Mouse (Mus musculus): Measurements from ENCODE around the gene Tbl2.
A peak's percentile ranks its signal among the peaks of the same experiment; 100 is the strongest.

The Tbl2 gene

DNA sequence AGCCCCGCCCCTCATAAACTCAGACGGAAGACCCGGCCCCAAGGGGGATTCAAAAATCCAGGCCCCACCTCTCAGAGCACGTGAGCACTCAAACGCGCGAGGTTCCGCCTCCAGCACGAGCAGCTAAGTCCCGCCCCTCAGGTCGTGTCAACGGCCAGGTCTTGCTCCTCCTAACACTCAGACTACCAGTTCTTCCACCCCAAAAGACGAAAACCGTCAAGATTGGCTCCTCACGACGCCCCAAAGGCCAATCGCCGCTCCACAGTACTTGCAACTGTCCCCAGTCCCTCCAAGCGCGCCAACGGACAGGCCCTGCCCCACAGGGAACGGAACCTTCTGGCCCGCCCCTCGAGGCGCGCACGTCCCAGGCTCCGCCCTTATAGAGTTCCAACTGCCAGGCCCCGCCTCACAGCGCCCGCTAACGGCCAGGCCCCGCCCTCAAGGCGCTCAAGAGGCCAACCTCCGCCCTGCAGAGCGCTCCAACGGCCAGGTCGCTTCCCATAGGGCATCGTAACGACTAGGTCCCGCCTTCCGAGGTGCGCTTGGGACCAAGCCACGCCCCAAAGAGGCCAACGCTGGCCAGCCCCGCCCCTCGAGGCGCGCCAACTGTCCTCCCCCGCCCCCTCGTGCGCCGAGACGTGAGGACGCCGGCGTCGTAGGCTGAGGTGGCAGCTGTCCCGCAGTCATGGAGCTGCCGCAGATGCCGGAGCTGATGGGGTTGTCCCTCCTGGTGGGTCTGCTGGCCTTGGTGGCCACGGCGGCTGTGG is at the start of gene Tbl2:
Gene Tbl2 (plus strand): TSS at position 605 of the 767 bp plus-strand sequence.
- DNase-seq: peak; percentile 99

GRCm38 (mm10) chr5:135100981-135101380 is 48.5 kb upstream of the Tbl2 start:
- no peak for DNase-seq

DNA sequence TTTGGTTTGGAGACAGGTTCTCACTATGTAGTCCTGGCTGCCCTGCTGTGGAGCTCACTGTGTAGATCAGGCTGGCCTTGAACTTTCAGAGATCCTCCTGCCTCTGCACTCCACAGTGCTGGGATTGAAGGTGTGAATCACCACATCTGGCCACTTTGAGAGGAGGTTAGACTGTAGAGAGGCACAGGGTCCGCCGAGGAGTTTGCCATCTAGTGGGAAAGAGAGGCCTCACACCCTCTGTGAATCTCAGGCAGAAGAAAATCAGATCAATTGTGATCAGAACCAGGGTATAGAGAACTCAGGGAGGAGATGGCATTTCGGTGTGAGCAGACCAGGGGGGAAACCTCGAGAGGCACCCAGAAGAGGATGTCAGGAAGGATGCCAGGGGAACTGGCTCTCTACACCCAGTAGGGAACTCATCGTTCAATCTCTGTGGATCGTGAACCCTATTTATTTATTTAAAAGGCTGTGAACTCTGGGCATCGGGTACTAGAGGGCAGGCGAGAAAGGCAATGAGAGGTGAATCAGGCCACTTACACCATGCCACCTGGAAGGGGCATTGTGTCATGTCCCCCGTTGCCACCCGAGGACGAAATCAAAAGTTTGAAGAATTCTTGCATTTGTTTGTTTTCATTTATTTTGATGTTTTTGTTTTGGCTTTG is 45.3 kb upstream of the Tbl2 start:
- DNase-seq: peak; percentile 13

- peak; percentile 89 for DNase-seq
These were observed 42.6 kb upstream of the Tbl2 start for GRCm38 (mm10) chr5:135106758-135107256.

- DNase-seq: peak; percentile 71
These were observed 41.6 kb upstream of the Tbl2 start for GRCm38 (mm10) chr5:135107521-135108501.

DNA sequence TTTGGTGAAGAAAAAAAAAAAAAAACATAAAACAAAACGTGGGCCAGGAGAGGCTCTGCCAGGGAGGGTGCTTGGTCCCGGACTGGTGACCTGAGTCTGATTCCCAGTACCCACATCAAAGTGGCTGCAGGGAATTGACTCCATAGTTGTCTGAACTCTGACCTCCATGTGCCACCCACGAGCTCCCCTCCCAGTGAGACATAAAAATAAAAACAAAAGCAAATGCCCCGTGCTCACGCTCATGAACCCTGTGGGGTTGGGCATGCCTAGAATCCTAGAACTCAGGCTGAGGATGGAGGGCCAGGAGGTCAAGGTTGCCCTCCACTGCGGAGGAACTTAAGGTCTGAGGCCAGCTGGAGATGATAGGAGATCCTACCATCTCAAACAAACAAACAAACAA is 40.4 kb upstream of the Tbl2 start:
- DNase-seq: no peak

GRCm38 (mm10) chr5:135109426-135109825 is 40.0 kb upstream of the Tbl2 start:
- no peak for DNase-seq

- no peak for DNase-seq
These were observed 39.5 kb upstream of the Tbl2 start for GRCm38 (mm10) chr5:135109976-135110375.

- no peak for DNase-seq
These were observed 35.7 kb upstream of the Tbl2 start for GRCm38 (mm10) chr5:135113782-135114181.

DNA sequence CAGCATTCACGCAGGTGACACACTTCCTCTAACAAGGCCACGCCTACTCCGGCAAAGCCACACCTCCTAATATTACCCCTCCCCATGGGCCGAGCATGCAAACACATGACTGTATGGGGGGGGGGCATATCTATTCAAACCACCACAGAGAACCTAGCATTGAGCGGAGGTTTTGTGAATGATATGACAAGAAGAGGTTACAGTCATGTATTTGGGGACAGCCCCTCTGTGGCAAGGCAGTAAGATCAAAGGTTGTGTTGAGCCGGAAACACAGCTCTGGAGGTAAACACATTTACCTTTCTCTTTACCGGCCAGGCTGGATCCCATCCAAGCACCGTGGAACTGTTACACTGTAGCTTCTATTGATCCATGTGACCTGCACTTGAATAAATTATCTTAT is 34.2 kb upstream of the Tbl2 start:
- DNase-seq: no peak

- DNase-seq: peak; percentile 77
These were observed 30.8 kb upstream of the Tbl2 start for GRCm38 (mm10) chr5:135118589-135119081.

DNA sequence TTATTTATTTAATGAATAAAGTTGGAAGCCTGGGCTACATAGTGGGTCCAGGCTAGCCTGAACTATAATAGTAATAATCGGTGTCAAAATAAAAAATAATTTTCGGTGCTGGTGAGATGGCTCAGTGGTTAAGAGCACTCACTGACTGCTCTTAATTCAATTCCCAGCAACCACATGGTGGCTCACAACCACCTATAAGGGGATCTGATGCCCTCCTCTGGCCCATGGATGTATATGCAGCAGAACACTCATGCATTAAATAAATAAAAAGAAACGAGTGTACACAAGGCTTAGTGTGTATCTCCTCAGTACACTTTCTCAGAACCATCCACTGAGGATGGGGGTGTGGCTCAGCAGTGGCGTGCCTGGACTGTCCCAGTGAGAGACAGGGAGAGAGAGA is 28.7 kb upstream of the Tbl2 start:
- no peak for DNase-seq

DNA sequence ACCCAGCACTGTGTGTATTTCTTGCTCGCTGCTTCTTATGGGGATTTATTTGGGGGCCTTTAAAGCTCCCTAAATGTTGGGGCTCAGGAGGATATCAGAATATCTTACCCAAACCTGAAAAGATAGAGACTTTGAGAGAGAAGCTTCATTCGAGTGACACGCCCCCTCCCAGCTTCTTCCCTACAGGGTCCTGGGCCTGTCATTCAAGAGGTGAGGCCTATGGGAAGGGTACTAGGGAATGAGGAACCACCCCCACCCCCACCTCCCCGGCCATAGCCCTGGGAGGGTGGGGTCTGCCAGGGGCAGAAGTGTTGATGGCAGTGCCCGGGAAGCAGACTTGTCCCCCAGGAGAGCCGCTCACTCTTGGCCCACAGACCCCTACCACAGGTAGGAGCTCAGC is 23.3 kb upstream of the Tbl2 start:
- DNase-seq: no peak

GRCm38 (mm10) chr5:135127669-135128068 is 21.8 kb upstream of the Tbl2 start:
- DNase-seq: no peak

GRCm38 (mm10) chr5:135129747-135130146 is 19.7 kb upstream of the Tbl2 start:
- DNase-seq: no peak

- DNase-seq: peak; percentile 76
These were observed 15.6 kb upstream of the Tbl2 start for GRCm38 (mm10) chr5:135133736-135134405.

DNA sequence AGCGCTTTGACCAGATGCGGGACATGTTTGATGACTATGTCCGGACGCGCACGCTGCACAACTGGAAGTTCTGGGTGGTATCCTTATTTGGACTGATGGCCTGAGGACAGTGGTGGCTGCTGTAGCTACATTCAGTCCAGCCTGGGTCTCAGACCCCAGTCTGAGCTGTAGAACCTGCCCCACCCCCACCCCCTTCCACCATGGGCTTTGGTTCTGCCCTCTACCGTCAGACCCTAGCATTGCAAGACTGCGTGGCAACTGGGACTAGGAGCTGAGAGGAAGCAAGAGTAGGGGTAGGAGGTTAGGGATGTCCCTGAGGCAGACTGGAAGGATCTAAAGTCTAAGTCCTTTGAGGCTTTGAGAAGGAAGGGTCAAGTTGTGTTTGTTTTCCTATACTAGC is 14.9 kb upstream of the Tbl2 start:
- DNase-seq: peak; percentile 58

GRCm38 (mm10) chr5:135139881-135140280 is 9.6 kb upstream of the Tbl2 start:
- no peak for DNase-seq

- DNase-seq: no peak
These were observed 5.0 kb upstream of the Tbl2 start for GRCm38 (mm10) chr5:135144469-135144868.

DNA sequence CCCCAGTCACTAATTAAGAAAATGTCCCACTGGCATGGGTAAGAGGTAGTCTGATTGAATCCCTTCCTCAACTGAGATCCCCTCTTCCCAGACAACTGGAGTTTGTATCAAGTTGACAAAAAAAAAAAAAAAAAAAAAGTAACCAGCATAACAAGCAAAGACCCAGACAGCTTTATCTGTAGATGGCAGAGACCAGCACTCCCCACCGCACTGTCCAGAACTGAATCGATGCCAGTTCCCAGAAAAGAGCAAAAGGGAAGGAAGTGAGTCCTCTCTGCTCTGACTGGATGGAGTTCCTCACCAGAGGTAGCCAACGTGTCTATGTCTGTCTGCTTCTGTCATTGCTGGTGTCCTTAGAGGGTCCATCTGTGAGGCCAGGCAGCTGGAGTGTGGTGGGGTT is 3.9 kb upstream of the Tbl2 start:
- no peak for DNase-seq

DNA sequence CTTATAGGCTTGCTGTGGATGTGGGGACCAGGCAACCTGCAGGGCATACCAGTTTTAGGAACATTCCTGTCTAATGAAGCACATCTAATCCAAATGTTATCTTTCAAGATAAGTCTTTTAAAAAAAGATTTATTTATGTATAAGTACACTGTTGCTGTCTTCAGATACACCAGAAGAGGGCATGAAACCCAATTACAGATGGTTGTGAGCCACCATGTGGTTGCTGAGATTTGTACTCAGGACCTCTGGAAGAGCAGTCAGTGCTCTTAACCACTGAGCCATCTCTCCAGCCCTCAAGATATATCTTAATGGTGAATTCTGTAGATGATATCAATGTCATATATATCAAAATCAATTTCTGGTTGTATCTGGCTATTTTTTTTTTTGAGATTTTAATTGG is 3.5 kb upstream of the Tbl2 start:
- no peak for DNase-seq

- DNase-seq: no peak
These were observed 773 bp upstream of the Tbl2 start for GRCm38 (mm10) chr5:135148715-135149052.

DNA sequence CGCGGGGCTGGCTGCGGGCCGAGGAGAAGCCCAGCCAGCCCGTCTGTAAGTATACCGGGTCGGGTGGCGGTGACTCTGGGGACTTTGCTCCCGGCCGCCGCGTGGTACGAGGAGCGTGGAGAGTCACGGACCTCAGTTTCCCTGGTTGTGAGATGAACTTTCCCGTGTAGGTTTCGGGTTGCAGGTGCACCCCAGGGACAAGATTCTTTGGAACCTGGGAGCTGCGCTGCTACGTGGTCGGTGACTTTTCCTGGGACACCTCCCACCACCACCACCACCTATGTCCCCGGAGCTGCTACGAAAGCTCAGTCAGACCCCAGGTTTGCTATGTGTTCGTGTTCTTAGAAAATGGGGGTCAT is 342 bp downstream of the Tbl2 start:
- DNase-seq: no peak

Measured in lung, postnatal 10 days (tissue).